Mouse (Mus musculus): ENCODE measurements around the gene Wdr5b.
A peak's percentile ranks its signal among the peaks of the same experiment; 100 is the strongest.

Wdr5b gene

GRCm38 (mm10) chr16:36071450-36072379 lies 30.7 kb downstream of the Wdr5b start, which contains the start of the genes Fam162a and Ccdc58:
Gene Fam162a, minus strand, starts transcription at chr16:36071594.
Gene Ccdc58, plus strand, starts transcription at chr16:36071685.
- DNase-seq: peak; percentile 92

GRCm38 (mm10) chr16:36072410-36073011 lies 31.5 kb downstream of the Wdr5b start:
- no peak for DNase-seq

- no peak for DNase-seq
Measured at GRCm38 (mm10) chr16:36074772-36075171, 33.8 kb downstream of the Wdr5b start.

GRCm38 (mm10) chr16:36079916-36080315 lies 38.9 kb downstream of the Wdr5b start:
- DNase-seq: no peak

GRCm38 (mm10) chr16:36087846-36088245 lies 46.9 kb downstream of the Wdr5b start:
- DNase-seq: no peak

GRCm38 (mm10) chr16:36089065-36089464 lies 48.1 kb downstream of the Wdr5b start:
- DNase-seq: no peak

- no peak for DNase-seq
Measured at GRCm38 (mm10) chr16:36089850-36090616, 49.0 kb downstream of the Wdr5b start.

GRCm38 (mm10) chr16:36090785-36091509 lies 50.0 kb downstream of the Wdr5b start:
- DNase-seq: no peak

Measured in cerebellum, adult 8-10 months (tissue).